Mouse (Mus musculus): ENCODE data around the gene Znrf1.

DNA sequence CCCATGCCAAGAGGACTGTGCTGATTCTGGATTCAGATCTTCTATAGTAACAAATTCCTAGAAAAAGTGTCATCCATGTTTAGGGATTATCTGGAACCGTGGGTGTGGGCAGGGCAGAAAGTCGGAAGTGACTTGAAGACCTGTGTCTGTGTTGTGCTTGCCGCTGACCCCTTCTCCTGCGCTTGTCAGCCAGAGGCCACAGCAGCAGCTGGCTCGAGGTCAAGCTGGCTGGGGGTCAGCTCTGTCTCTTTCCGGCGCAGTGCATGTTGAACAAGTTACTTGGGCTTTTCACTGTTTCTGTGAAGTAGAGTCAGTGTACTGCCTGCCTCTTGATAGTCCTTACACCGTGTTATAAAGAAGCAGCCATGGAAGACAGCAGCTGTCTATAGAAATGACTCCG is 71.1 kb downstream of the Znrf1 start:
- no peak for TF ChIP-seq POLR2A (IDR thresholded peaks at IDR 0.05; ENCODE audit: low read depth, low read length)
- no peak for TF ChIP-seq NELFE (IDR thresholded peaks at IDR 0.05; ENCODE audit: low read depth, low read length)
- no peak for TF ChIP-seq CTCF (conservative IDR thresholded peaks at IDR 0.05 in 1 of 2, IDR thresholded peaks at IDR 0.05 in 1 of 2; ENCODE audit: low read depth in 2 of 2, low read length in 2 of 2)
- no peak for TF ChIP-seq RAD21 (IDR thresholded peaks at IDR 0.05; ENCODE audit: low read depth, low read length)
- no peak for TF ChIP-seq HCFC1 (IDR thresholded peaks at IDR 0.05; ENCODE audit: low read depth, low read length)
- TF ChIP-seq EP300 (IDR thresholded peaks at IDR 0.05; ENCODE audit: low read length) = no peak
- TF ChIP-seq RCOR1 (conservative IDR thresholded peaks at IDR 0.05; ENCODE audit: low read depth, low read length) = no peak
